Mouse (Mus musculus) MN1 (cell line): ENCODE measurements around the gene Aldh1a2.

Experiments used
- DNase-seq: peaks from one replicate; pipeline ENCODE4 v3.0.0-alpha.2; 2016; ENCODE audit warnings: low spot score

The Aldh1a2 gene

DNA sequence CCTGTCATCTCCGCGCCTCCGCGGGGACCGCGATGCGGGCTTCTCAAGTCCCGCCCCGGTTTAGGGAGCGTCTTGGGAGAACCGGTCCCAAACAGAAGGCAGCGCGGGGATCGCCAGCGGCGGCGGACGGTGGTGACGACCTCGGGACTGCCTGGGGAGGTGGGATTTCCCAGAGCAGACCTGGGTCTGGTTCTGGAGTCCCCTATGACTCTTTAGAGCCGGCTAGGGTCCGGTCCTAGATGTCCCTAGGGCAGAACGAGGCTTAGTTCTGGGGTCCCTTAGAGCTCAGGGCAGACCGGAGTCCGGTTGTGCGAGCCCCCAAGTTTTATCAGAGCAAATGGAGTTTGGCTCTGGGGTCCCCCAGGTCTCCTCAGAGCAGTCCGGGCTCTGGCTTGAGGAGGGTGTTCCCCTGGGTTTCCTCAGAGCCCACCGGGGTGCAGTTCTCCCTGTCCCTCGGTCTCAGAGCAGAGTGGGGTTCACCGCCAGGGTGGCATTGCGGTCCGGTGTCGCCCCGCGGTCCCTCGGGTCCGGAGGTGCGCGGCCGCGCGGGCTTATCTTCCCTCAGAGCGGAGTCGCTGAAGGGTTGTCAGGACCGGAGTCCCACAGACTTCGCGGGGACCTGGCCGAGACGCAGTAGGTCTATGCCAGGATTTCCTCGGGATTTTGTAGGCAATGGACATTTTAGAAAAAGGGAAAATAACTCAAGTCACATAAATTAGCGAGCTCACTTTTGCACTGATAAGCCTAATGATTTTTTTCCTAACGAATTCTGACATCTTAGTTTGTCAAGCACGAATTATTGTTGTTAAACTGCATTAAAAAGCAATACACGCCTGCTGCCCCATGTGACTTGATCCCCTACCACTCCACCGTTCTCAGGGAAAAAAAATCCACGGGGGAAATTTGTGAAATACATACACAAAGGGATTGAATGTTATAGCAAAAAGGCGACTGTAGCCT lies 727 bp downstream of the Aldh1a2 start:
- no peak for DNase-seq

DNA sequence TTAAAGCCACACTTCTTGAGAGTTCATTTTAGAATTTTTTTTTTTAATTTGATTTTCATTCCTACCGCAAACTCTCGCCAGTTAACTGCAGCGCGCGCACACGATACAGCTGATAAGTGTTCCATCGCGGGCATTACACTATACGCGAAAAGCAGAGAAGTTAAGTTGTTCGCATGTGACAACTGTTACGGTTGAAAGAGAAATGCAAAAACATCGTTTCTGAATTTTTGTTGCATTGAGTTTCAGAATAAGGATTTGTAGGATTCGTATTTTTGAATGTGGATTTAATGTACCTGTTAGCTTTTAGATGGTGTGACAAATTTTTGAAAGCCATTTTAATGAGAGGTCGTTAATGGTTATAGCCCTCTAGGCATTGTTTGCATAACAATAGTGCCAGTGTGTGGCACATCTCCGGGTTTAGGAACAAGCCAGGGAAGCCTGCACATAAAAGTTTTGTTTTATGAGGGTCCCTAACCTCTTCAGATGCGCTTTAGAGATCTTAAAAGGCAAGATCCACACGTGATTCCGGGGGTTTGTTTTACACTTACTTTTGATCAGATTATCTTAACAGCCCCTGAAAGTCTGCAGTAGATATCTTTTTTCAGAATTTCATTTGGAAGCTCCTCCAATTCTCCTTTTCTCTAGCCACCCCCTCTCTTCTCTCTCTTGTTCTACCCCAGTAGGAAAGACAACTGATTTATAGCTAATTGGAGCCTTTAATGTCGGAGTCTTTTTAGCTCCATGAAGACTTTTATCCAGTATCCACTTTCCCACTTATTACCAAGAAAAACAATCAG lies 1.6 kb downstream of the Aldh1a2 start:
- DNase-seq = no peak

DNA sequence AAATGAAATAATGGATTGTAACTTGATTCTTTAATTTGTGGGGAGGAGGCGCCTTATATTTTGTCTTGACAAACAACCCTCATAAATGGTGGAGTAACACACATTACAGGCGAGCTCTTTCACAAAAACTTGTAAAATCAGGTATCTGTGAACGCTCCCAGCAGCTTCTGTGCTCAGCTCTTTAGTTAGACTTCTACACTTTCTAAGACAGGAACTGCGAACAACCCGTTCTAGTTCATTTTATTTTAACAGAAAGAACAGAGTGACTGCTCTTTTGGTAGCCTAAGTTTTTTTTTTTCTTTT lies 2.2 kb downstream of the Aldh1a2 start:
- no peak for DNase-seq

DNA sequence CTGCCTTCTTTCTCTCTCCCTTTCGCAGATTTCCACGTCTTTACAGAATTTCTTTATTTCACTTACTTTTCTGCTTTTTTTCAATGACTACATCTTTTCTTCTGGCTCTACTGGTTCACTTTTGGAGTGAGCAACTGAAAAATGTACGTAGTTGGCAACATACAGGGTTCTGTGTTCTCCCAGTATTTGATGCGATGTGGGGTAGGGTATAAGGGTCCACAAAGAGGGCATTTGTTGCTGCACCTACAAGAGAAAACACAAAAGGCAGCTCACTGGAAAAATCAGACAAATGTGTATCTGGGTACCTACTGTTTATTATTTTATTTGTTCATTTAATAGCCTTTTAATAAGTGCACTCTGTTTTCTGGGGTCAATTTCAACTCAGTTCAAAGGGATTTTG lies 3.6 kb downstream of the Aldh1a2 start:
- DNase-seq = no peak

DNA sequence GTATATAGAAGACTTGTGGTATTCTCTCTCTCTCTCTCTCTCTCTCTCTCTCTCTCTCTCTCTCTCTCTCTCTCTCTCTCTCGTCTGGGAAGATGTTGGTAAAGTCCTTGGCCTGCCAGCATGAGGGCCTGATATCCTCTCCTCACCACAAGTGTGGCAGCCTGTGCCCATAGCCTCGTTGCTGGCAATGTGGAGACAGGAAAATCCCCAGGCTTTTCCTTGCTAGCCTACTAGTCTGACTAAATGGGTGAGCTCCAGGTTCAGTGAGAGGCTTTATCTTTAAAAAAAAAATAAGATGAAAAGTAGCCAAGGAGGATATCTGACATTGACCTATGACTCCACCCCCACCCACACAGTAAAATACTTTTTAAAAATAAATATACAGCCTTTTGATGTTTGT lies 4.8 kb downstream of the Aldh1a2 start:
- DNase-seq = no peak

DNA sequence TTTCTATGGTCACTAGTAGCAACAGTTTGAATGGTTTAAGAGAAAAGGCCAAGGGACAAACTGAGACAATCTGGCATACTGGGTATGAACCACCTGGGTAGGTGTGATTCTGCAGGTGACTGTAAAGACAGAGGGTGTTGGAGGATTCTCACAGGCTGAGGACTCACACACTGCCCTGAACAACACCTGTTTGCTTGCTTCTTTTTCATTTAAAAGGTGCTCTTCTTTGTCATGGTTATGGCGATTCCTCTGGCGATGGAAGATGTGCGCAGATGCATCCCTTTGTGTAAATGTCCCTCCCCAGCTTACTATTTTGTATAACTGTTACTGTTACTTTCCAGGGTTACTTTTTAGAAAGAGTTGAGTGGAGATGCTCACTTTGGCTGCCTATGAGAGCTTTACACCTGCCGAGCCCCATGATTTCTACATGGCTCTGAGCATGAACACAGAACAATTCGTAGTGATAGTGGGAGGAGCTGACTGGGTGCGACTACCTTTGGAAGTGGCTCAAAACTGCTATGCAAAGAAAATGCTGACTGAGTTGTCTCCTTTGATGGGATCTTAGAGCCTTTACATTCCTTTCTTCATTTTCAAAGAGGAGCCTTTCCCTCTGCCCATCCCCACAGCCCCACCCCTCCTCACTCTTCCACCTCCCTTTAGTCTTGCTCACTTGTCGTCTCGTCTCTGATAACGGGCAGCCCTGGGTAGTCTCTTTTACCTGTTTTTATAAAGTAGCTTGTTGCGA lies 11.8 kb downstream of the Aldh1a2 start:
- DNase-seq = no peak

DNA sequence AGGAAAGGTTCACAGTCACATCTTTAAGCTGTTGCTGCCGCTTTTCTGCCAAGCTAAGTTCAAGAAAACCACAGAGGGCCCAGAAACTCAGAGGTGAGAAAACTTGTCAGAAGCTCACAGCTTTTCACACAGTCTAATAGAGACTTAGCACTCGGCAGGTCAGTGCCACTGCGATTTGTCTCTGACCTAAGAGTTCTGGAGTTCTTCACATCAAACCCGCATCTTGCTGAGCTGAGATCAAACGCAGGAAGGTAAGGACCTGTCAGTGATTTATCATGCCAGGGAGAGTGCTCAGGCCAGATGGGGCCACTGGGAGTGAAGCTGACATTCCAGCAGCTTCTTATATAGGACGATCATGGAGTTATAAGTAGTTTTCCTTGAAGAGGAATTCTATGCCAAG lies 14.4 kb downstream of the Aldh1a2 start:
- DNase-seq = no peak

DNA sequence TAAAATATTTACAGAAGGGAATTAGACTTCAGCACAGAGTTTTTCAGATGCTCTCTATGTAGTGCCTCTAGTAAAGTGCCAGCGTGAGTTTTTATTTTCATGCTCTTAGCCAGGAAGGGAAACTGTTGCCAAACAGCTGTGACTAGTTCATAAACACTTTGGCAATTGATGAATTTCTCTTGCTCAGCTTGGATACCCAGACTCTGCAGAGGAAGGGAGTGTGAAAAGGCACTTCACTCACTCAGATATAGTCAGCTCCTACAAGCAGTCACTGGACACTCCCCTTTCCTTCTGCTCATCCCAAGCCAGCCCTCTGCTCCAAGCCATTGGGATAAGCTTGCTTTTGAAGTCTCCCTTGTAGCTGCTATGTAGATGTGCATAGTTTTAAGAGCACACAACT lies 21.0 kb downstream of the Aldh1a2 start:
- no peak for DNase-seq

DNA sequence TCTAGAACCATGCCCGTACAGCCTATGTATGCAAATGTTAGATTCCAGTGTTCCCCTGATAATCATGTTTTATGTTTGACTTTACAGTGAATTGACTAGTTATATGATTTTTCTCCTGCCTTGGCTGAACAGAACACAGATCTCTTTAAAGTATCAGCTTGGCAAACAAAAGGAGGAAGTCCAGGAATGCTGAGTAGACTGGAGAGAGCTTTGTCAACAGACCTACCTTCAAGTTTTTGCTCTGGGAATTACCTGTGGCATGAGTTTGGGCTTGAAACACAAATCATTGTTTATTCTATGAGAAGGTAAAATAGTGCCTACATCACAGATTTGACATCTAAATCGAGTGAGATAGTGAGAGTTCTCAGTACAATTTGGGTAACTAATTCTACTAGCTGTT lies 24.3 kb downstream of the Aldh1a2 start:
- DNase-seq = no peak

DNA sequence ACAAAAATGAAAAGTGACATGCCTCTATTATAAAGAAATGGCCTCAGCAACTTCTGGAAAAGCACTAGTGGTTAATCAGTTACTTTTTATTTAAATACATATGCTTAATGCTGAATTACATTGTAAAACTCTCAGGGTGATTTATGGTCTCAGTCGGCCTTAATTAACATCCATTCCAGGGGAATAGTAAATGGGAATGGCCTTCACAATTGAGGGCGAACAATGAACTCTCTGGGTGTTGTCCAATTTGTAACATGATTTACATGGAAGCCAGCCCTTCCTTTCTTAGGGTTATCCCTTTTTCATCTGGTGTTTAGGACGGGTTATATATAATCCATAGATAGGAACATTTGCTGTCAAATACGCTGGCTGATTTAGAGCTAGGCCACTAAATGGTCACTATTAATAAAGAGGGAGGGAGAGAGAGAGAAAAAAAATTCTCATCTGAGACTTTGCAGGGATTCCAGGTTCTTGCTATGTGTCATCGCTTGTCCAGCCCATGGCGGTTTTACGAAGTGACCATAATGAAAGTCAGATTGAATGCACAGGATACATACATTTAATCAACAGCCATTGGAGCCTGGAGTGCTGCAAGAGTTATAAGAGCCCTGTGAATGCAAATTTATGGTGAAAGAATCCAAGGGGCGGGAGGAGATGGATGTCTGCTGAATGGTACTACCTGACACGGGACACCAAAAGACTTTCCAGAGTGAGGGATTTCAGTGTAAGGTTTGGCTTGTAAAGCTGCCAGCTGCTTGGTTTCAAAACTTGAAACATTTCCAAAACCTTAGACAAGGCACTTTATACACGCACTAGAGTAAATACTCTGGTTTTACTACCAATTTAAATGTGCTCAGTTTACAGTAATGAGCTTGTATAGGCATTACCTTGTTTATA lies 26.2 kb downstream of the Aldh1a2 start:
- DNase-seq = no peak

DNA sequence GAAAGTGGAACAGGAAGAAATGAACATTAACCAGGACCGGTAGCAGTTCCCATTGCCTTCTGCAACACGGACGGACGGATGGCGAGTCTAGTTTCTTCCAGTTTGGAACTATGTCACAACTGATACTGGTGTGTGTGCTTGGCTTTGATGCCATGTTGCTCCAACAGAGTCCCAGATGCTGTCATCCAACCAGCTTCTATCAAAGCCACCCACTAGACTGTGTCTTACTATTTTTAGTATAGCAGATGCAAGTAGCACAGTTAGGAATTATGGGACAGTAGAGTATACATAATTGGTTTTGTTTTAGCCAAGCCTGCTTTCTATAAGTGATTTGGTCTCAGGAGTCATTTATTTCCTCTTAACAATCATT lies 26.8 kb downstream of the Aldh1a2 start:
- DNase-seq = no peak

DNA sequence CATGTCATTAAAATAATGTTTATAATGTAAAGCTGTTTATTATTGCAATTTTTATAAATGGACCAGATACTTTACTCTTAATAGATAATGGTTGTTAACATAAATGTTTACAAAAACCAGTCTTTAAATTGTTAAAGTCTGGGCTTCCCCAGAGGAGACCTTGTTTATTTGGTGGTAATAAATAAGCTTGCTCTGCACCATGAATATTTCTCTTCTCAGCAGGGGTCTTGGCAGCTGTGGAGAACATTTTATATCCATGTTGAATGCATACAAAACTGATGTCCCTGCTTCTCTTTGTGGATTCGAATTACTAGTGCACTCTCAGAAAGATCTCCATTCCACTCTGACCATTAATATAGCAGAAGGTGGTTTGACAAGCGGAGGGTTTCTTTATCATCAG lies 38.8 kb downstream of the Aldh1a2 start:
- no peak for DNase-seq

DNA sequence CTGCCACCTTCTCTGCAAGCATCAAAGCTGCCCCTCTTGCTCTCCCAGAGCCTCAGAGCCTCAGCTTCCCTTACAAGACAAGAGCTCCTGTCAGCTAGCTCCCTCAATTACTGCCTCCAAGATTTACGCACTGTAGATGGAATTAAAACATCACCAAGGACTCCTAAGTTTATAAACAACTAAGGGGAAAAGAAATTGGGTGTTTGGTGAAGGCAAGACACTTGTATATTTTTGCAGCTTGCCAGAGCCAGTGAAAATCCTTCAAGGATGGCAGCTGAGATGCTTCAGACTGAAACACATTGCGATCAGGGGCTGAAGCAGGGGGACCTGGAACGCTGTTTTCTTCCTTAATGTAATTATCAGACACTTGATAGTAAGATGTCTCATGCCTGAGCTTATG lies 47.1 kb downstream of the Aldh1a2 start:
- DNase-seq = no peak

DNA sequence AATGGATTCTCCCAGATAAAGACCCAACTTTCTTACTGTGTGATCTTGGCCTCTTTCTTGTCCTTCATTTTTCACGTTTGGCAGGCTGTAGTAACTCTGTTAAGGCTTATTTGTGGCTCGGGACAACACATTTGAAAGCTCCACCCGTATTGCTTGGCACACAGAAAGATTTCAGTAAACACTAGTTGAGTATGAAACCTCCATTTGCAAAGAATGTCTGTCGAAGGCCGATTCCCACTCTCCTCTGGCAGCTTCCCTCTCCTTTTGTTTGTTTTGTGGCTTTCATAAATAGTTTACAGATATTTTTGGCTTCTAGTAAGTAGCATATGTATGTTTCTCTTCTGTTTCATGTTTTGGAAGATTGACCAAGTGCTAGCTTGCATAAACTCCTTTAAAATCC lies 54.1 kb downstream of the Aldh1a2 start:
- DNase-seq = no peak

DNA sequence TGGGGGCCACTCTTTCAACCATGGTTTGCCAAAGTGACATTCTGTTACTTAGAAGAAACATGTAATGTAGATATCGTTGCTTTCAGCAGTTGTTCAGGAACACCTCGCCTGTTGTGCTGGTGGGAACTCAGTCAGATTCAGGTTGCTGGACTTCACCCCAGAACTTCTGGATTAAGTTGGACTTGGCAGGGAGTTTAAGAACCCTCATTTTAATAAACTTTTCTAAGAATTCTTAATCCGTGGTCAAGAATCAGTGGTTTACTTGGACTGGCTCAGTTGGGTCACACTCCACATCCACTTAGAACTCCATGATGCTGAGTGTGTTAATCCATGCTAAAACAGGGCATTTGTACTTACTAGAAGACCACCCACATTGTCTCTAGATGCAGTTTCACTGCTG lies 54.6 kb downstream of the Aldh1a2 start:
- DNase-seq = no peak

DNA sequence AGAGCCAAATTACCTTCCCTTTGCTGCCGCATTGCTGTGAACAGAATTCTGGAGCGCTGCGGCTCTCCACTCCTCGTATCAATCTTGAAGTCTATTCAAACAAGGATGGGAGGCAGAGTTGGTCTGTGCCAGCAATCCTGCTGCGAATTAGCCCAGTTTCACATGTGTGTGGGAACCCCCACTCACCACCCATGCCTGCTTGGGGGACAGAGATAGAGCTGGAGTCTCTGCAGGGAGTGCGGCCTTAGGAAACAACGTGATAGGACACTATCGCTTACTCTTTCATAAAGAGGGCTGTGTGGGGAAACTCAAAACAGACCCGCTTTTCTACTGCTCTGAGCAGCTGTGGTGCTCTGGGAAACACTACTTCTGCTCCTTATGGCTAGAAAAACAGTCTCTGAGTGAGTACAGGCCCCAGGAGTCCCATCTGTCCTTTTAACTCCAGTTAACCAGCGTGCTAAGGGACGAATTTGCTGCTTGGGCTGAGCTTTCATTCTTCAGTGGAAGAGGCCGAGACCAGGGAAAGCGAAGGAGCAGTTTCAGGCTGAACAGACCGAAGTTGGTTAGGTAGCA lies 60.6 kb downstream of the Aldh1a2 start:
- DNase-seq = no peak

DNA sequence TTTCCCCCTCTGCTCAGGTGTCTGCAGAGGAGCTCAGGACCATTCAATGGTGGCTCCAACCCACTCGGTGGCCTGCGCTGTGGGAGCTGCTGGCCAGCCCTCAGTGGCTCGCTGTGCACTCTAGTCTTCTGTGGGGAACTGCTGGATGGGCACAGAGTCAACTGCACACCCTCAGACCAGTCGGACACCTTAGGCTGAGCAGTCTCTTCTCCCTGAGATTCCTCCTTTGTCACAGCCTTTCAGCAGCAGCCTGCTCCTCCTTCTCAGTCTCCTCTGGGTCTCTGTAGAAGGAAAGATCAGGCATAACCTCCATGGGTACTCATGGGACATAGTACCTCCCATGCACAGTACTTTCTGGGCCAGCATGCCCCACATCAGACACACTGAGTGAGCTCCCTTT lies 63.2 kb downstream of the Aldh1a2 start:
- no peak for DNase-seq

DNA sequence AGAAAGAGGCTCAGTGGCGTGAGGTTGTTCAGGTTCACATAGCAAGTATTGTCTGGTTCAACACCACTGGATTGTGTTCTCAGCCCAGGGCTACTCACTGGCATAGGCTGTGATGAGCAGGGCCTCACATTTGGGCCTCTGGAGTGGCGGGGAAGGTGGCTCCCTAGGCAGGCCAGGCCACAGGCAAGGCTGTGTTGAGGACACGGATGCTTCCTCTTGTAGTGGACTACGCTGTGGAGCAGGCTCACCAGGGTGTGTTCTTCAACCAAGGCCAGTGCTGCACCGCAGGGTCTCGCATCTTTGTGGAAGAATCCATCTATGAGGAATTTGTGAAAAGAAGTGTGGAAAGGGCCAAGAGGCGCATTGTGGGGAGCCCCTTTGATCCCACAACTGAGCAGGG lies 67.6 kb downstream of the Aldh1a2 start:
- DNase-seq = no peak

DNA sequence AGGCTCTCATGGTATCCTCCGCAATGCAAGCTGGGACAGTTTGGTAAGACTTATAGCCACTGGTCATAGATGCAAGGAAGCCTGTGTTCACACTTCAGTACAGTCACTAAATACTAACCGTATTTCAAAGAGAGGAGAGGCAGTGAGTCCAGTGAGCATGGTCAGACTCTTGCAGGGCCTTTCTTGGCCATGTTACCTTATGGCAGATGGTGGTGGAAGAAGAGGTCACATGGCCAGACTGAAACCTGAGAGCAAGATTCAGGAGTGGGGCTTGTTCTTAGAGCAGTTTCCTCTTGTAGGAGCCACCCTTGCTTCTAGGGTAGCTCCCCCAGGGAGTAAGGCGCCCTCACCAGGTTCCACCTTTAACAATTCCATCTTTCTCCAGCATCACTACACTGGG lies 69.6 kb downstream of the Aldh1a2 start:
- DNase-seq = no peak

DNA sequence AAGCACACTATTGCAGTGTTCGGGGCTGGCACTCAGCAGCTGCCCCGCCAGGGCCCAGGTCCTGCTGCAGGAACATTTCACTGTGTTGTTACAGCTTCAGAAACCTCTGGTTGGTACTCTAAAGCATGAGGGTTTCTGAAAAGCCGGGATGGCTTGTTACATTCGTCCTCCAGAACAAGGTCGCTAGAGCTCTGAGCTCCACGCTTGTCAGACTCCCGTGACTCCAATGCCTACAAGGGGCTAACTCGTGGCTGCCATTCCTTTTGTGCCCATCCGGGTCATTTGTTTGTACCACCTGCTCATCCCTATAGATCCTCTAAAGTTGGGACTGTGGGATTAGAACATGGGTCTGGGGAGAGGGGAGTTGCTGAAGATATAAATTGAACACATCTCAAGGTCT lies 70.8 kb downstream of the Aldh1a2 start:
- DNase-seq = no peak

DNA sequence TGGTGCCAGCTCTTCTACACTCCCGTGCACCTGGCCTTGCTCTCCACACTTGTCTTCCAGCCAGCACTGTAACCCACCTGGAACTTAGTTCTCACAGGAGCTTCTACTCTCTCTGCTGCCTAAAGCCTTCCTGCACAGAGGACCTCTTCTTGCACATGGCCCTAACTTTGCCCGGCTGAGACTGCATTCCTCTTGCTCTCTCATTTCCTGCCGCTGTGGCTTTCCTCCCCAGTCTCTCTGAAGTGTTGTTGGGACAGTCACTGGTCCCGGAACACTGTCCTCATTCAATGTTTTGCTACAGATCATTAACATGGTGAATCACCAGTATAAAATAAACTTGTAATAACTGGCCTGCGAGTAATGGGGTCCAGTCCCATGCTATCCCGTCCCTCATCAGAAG lies 73.1 kb downstream of the Aldh1a2 start:
- no peak for DNase-seq

DNA sequence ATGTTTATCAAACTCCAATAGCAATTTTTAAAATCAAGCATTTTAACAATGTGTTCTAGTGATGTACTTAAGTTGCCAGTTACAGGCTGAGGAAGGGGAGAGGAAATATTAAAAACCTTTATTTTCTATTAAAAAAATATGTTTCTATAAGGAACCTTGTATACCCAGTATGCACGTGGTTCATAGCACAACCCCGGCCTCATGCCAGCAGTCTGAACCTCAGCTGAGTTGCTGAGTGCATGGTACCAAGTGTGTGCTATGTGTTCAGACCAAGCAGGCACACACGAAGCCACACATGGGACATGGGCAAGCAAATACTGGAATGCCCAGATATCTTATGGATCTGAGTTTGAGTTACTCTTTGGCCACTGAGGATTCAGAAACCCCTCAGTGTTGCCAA lies 74.2 kb downstream of the Aldh1a2 start:
- DNase-seq = no peak
